Mouse (Mus musculus): ENCODE data around the gene Cog2. TPM values are rescaled to one million over a fixed set of nuclear protein-coding genes. Genes with fewer than 3 reads are reported as not detected.

Cog2 gene
- polyA plus RNA-seq, 1 experiment from 2014 or later = 33.0 TPM

DNA sequence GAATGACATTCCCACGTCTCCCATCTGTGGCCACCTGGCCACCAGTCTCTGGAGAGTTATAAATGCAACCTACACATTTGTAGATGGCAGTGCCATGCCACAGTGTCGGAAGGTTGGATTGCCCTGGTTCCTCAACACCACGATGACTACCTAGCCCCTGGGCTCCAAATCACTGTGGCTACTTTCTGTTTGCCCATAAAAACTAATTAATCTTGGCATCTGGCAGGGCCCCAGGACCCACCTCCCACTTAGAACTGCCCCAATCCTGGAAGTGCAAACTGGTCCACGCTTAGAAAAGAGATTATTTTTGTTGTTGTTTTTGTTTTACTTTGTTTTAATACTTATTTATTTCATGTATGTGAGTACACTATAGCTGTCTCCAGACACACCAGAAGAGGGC, 24.3 kb upstream of the Cog2 start:
- no peak for ATAC-seq (ENCODE audit: low read depth)
- H3K9ac ChIP-seq = no peak overlapping the region
- 75% methylated on average over 4 of the region's 4 CpGs for WGBS
- H3K4me1 ChIP-seq (replicated peaks) = no peaks in the 10 kb centered on the region
- H3K27ac ChIP-seq (replicated peaks) = no peak overlapping the region
- H3K9me3 ChIP-seq = no peaks in the 10 kb centered on the region
- H3K4me3 ChIP-seq = no peak overlapping the region
- H3K36me3 ChIP-seq = no peaks in the 10 kb centered on the region
- H3K4me2 ChIP-seq = no peak overlapping the region
- H3K27me3 ChIP-seq = no peaks in the 10 kb centered on the region

DNA sequence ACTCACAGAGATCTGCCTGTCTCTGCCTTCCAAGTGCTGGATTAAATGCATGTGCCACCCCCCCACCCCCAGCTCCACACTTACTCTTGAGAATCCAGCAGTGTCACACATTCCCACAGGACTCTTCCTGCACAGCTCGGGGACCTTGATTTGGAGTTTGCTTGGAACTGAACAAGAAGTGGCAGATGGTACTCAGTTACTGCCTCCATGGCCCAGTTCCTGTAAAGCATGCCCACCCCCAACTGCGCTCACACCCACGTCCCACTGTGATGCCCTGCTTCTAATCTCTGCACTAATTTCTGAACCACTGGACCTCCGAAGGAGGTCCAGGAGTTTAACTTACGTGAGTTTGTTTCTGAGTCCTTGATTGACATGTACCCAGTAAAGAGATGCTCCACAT, 23.7 kb upstream of the Cog2 start:
- no peaks in the 10 kb centered on the region for H3K36me3 ChIP-seq
- no peak overlapping the region for H3K4me2 ChIP-seq
- no peaks in the 10 kb centered on the region for H3K27me3 ChIP-seq
- H3K27ac ChIP-seq (replicated peaks) = no peak overlapping the region
- no peak for ATAC-seq (ENCODE audit: low read depth)
- 94% methylated on average over 5 of the region's 5 CpGs for WGBS
- no peaks in the 10 kb centered on the region for H3K4me1 ChIP-seq (replicated peaks)
- H3K9me3 ChIP-seq = no peaks in the 10 kb centered on the region
- H3K4me3 ChIP-seq = no peak overlapping the region
- H3K9ac ChIP-seq = no peak overlapping the region

DNA sequence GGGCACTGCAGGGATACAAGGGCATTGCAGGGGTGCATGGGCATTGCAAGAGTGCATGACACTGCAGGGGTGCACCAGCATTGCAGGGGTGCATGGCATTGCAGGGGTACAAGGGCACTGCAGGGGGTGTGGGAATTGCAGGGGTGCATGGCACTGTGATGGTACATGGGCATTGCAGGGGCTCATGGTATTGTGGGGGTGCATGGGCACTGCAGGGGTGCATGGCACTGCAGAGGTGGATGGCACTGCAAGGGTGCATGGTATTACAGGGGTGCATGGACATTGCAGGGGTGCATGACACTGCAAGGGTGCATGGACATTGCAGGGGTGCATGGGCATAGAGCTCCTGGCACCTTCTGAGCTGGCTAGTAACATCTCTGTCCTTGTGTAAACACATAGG, 22.2 kb upstream of the Cog2 start:
- H3K9ac ChIP-seq = no peak overlapping the region
- no peak overlapping the region for H3K27ac ChIP-seq (replicated peaks)
- H3K9me3 ChIP-seq = no peaks in the 10 kb centered on the region
- H3K4me2 ChIP-seq = no peak overlapping the region
- no peak overlapping the region for H3K4me3 ChIP-seq
- no peak for ATAC-seq (ENCODE audit: low read depth)
- H3K4me1 ChIP-seq (replicated peaks) = no peaks in the 10 kb centered on the region
- no peaks in the 10 kb centered on the region for H3K27me3 ChIP-seq
- H3K36me3 ChIP-seq = no peaks in the 10 kb centered on the region

DNA sequence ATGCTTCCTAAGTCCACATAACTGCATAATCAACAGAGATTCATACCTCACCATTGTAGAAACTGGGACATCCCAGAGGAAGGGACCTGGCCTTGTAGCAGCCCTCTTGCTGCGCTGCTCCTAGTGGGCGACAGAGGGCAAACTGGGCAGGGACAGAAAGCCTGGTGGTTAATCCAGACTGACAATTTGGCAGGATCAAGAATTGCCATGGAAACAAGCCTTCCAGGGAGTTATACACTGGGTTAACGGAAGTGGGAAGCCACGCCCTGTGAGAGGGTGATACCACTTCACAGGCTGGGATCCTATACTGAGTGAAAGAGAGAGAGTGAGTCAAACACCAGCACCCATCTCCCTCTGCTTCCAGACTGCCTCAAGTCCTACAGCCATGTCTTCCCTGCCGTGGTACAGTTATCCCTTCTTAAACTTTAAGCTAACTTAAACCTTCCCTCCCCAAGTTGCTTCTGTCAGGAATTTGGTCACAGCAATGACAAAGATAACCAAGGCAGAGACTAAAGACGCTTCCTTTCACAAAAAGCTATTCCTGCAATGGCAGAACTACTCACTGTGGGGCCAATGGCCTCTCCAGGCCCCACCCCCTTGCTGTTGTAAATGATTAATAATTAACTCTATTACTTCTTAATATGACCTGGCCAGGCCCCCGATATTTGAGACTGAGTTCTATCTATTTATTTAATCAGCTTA, 21.2 kb upstream of the Cog2 start:
- H3K4me2 ChIP-seq = no peak overlapping the region
- ATAC-seq (ENCODE audit: low read depth) = no peak
- H3K27me3 ChIP-seq = no peaks in the 10 kb centered on the region
- H3K27ac ChIP-seq (replicated peaks) = no peak overlapping the region
- no peaks in the 10 kb centered on the region for H3K9me3 ChIP-seq
- no peak overlapping the region for H3K4me3 ChIP-seq
- no peak overlapping the region for H3K9ac ChIP-seq
- H3K36me3 ChIP-seq = no peaks in the 10 kb centered on the region
- WGBS = 53% methylated on average over 7 of the region's 7 CpGs
- H3K4me1 ChIP-seq (replicated peaks) = no peaks in the 10 kb centered on the region

DNA sequence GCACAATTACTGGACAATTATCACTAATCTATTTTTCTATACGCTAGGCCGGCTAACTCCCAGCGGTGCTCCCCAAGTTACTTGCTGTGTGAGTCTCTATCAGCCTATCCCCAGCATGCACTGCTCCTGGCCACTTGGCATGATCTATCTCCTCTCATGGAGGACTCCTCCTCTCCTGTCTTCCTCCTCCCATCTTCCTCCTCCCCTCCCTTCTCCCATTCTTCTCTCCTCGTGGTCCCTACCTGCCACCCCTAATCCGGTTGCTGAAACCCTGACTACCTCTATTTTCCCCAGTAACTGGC, 20.7 kb upstream of the Cog2 start:
- Histone ChIP-seq H3K4me1 (replicated peaks) (no peaks in the 10 kb centered on the region), H3K9me3 (no peaks in the 10 kb centered on the region), H3K27me3 (no peaks in the 10 kb centered on the region), H3K4me2 (no peak overlapping the region), H3K27ac (replicated peaks) (no peak overlapping the region), H3K36me3 (no peaks in the 10 kb centered on the region), H3K4me3 (no peak overlapping the region), H3K9ac (no peak overlapping the region)
- no peak for ATAC-seq (ENCODE audit: low read depth)
- WGBS = 81% methylated on average over 5 of the region's 5 CpGs

DNA sequence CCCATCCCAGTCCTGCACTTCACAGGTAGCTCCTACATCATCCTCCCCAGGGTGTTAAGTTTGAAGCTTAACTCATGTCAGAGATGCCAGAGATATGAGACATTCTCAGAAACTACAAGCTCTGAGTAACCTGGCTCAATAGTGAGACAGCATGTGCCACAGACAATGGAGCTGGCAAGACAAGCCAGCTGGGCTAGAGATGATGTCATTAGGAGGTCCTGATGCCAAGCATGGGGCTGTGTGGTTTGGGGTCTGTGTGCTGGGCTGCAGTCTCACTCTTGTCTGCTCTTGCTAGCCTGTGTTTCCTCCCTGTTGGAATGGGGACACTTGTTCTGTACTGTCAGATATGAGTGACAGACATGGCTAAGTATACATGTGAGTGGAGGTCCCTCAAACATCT, 14.9 kb upstream of the Cog2 start:
- H3K9ac ChIP-seq = no peak overlapping the region
- no peak overlapping the region for H3K4me2 ChIP-seq
- no peak overlapping the region for H3K27ac ChIP-seq (replicated peaks)
- no peaks in the 10 kb centered on the region for H3K4me1 ChIP-seq (replicated peaks)
- no peak overlapping the region for H3K4me3 ChIP-seq
- 0 out of 2 replicates have a peak, but pooled peaks cover 5% of the 10 kb centered on the region for H3K27me3 ChIP-seq
- H3K36me3 ChIP-seq = no peaks in the 10 kb centered on the region
- no peaks in the 10 kb centered on the region for H3K9me3 ChIP-seq
- ATAC-seq (ENCODE audit: low read depth) = no peak

DNA sequence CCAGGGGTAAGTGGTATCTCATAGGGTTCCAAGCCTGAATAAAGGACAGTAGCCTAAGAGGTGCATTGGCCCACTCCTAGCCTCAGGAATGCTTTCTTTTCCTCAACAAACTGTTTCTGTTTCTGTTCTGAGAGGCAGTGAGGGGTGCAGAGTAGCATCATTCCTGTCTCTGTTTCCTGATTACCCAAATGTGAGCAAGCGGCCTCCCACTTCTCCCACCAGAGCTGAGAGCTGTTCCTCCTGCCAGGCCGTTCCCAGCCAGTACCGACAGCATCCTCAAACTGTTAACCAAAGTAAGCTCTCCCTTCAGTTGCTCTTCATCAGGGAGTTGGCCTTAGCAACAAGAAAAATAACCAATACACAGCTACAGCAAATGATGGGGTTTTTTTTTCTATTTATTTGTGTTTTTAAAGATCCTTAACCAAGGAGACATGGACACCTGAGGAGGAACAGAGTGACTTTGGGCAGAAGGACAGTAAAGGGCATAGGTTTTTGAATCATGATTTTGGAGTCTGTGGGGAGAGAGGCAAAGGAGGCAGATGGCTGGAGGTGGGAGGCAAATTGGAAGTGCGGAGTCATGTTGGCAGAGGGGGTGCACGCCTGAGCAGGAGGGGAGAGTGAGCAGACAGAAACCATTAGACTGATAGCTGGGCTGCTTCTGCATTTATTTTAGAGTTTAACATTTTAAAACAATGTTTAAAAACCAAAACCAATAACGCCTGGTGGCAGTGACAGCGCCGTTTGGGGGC, 12.8 kb upstream of the Cog2 start:
- no peaks in the 10 kb centered on the region for H3K4me1 ChIP-seq (replicated peaks)
- H3K9me3 ChIP-seq = no peaks in the 10 kb centered on the region
- no peak overlapping the region for H3K4me3 ChIP-seq
- H3K9ac ChIP-seq = no peak overlapping the region
- WGBS = 79% methylated on average over 8 of the region's 8 CpGs
- peaks cover 5% of the 10 kb centered on the region; the same call in 1 of the 2 replicates for H3K27me3 ChIP-seq
- no peaks in the 10 kb centered on the region for H3K36me3 ChIP-seq
- H3K27ac ChIP-seq (replicated peaks) = no peak overlapping the region
- no peak for ATAC-seq (ENCODE audit: low read depth)
- H3K4me2 ChIP-seq = no peak overlapping the region

DNA sequence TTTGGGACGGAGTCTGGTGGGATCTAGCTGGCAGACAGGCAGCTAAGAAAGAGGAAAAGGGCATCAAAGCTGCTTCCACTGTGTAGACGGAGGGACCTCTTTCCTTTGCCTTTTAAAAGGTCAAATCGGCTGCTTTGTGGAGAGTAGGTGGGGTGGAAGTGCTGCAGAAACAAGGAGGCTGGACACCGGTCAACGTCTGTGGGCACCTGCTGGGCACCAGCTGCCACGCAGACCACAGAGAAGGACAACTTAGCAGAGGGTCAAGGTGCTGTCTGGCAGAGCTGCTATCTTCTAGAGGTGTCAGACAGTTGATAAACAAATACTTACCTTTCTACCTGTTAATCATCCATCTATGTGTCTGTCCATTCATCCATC, 12.3 kb upstream of the Cog2 start:
- 76% methylated on average over 6 of the region's 6 CpGs for WGBS

DNA sequence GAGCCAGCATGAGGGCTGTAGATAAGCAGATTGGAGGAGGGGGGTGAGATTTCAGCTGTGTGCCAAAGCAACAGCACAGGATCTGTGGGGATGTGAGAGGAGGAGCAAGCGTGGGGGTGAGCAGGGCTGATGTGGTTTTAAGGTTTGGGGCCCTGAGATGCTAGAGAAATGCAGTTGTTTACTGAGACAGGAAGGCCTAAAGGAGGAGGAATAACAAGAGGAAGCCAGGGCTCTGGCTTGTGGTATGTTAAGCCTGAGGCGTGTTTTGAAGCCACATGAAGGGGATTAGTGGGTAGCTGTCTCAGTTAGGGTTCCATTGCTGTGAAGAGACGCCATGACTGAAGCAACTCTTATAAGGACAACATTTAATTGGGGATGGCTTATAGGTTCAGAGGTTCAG, 11.4 kb upstream of the Cog2 start:
- no peaks in the 10 kb centered on the region for H3K4me1 ChIP-seq (replicated peaks)
- no peak overlapping the region for H3K4me2 ChIP-seq
- no peaks in the 10 kb centered on the region for H3K9me3 ChIP-seq
- no peak for ATAC-seq (ENCODE audit: low read depth)
- no peak overlapping the region for H3K4me3 ChIP-seq
- no peak overlapping the region for H3K9ac ChIP-seq
- H3K27me3 ChIP-seq = peaks cover 5% of the 10 kb centered on the region; the same call in 1 of the 2 replicates
- H3K27ac ChIP-seq (replicated peaks) = no peak overlapping the region
- no peaks in the 10 kb centered on the region for H3K36me3 ChIP-seq
- WGBS = 76% methylated on average over 3 of the region's 3 CpGs

More for the DNA sequence above, 12.3 kb upstream of the Cog2 start:
- no peak overlapping the region for H3K4me2 ChIP-seq
- no peak overlapping the region for H3K9ac ChIP-seq
- H3K27me3 ChIP-seq = peaks cover 5% of the 10 kb centered on the region; the same call in 1 of the 2 replicates
- no peak overlapping the region for H3K27ac ChIP-seq (replicated peaks)
- no peaks in the 10 kb centered on the region for H3K9me3 ChIP-seq
- no peak overlapping the region for H3K4me3 ChIP-seq
- no peaks in the 10 kb centered on the region for H3K4me1 ChIP-seq (replicated peaks)
- no peaks in the 10 kb centered on the region for H3K36me3 ChIP-seq
- ATAC-seq (ENCODE audit: low read depth) = no peak

DNA sequence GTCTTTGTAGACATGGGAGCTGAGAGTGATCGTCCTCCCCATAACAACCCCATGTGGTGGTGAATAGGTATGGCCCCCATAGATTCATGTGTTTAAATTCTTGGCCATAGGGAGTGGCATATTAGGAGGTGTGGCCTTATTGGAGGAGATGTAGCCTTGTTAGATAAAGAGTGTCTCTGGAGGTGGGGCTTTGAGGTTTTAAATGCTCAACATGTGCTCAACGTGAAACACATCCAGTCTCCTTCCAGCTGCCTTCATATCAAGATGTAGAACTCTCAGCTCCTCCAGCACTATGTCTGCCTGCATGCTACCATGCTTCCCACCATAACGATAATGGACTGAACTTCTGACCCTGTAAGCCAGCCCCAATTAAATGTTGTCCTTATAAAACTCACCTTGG, 4.5 kb upstream of the Cog2 start:
- Histone ChIP-seq H3K27ac (replicated peaks) (no peak overlapping the region), H3K4me2 (no peak overlapping the region), H3K27me3 (peaks cover 18% of the 10 kb centered on the region), H3K36me3 (no peaks in the 10 kb centered on the region), H3K4me3 (no peak overlapping the region), H3K4me1 (replicated peaks) (peaks cover 3% of the 10 kb centered on the region), H3K9ac (no peak overlapping the region), H3K9me3 (no peaks in the 10 kb centered on the region)
- 76% methylated on average over 3 of the region's 3 CpGs for WGBS
- no peak for ATAC-seq (ENCODE audit: low read depth)

DNA sequence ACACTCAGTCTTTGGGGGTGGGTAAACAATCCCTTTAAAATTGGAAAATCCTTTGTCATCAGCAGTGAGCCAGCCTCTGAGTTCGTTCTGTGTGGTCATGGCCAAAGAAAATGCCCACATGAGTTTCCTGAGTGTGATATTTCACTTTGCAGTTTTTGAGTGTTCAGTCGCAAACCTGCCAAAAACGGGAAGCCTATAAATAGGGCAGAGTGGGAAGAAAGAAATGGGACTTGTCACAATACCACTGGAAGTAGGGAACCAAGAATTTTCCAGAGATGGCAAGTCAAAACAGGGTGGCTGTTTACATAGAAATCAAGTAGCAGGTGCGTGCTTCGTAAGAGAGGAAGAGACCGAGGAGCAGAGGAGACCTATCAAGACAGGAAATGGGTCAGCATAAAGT, 4.0 kb upstream of the Cog2 start:
- Histone ChIP-seq H3K36me3 (no peaks in the 10 kb centered on the region), H3K4me1 (replicated peaks) (peaks cover 7% of the 10 kb centered on the region), H3K9ac (no peak overlapping the region), H3K9me3 (no peaks in the 10 kb centered on the region), H3K4me2 (no peak overlapping the region), H3K27me3 (peaks cover 18% of the 10 kb centered on the region), H3K27ac (replicated peaks) (no peak overlapping the region), H3K4me3 (no peak overlapping the region)
- no peak for ATAC-seq (ENCODE audit: low read depth)
- 76% methylated on average over 6 of the region's 6 CpGs for WGBS

DNA sequence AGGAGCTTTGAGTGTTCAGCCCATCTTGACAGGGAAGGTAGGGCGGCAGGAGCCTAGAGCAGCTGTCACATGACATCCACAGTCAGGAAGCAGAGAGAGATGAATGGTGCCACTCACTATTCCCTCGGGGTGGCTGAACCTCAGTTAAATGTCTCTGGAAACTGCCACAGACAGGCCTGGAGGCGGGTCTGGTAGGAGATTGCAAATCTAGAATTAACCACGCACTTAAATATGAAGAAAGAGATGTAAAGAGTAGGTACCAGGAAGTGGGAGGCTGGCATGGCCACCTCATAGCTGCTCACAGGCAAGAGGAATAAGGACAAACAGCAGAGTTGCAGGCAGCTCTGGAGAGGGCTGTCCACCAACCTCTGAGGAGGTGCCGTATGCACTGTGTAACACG, 3.4 kb upstream of the Cog2 start:
- WGBS = 70% methylated on average over 6 of the region's 6 CpGs
- H3K4me3 ChIP-seq = no peak overlapping the region
- H3K4me1 ChIP-seq (replicated peaks) = peaks cover 14% of the 10 kb centered on the region
- H3K9ac ChIP-seq = no peak overlapping the region
- ATAC-seq (ENCODE audit: low read depth) = no peak
- peaks cover 18% of the 10 kb centered on the region for H3K27me3 ChIP-seq
- no peak overlapping the region for H3K27ac ChIP-seq (replicated peaks)
- H3K9me3 ChIP-seq = no peaks in the 10 kb centered on the region
- no peak overlapping the region for H3K4me2 ChIP-seq
- H3K36me3 ChIP-seq = no peaks in the 10 kb centered on the region

DNA sequence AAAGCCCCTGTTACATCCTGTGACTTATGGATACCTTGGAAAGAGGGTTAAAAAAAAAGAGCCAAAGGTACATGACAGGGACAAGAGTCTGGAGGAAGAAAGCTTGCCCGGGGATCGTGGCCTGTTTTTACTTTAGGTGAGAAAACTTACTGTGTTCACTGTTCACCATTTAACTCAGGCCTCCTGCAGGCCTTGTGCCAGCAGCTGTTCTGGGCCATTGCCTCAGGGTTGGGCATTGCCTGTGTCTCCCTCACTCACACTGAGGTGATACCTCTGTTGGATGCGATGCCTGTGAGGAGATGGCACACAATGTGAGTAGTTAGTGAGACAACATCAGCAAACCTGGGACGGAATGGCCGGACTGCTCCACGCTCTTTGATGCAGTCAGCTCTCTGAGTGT, 1.4 kb downstream of the Cog2 start:
- Histone ChIP-seq H3K9ac (no peak overlapping the region), H3K4me3 (peak overlapping the region; percentile 86)
- 90% methylated on average over 6 of the region's 6 CpGs for WGBS

More for the DNA sequence above, 1.4 kb downstream of the Cog2 start:
- Histone ChIP-seq H3K4me1 (replicated peaks) (peaks cover 24% of the 10 kb centered on the region), H3K9me3 (no peaks in the 10 kb centered on the region), H3K4me2 (peak overlapping the region; percentile 91), H3K27me3 (peaks cover 10% of the 10 kb centered on the region), H3K27ac (replicated peaks) (no peak overlapping the region), H3K36me3 (peaks cover 24% of the 10 kb centered on the region)
- no peak for ATAC-seq (ENCODE audit: low read depth)

All from neural tube, embryonic 13.5 days (tissue).